Mouse (Mus musculus) duodenum, adult 2 months (tissue): Measurements from ENCODE around the gene Spp2. TPM values are rescaled to one million over a fixed set of nuclear protein-coding genes. Genes with fewer than 3 reads are reported as not detected.

Experiments
- polyA plus RNA-seq: library from polyadenylated mRNA; depleted of rRNA; stranded (reverse); fragments of >200 nt; gene quantifications from 2 replicates; pipeline ENCODE4 v1.2.3, GENCODE M21; 2012; ENCODE audit warnings: low replicate concordance; rRNA removed

The Spp2 gene
- polyA plus RNA-seq = 0.12 and 0.18 TPM in 2 replicates

GRCm38 (mm10) chr1:88406807-88407198, at the start of gene Spp2:
Gene Spp2, plus strand, starts transcription at chr1:88406961.

Other genes starting within 250 kb of the Spp2 start
- gene Ugt1a5, start 240.9 kb upstream of the Spp2 start, polyA plus RNA-seq = 0.40 TPM in 1 of 2 replicates, not detected in the other
- 0.14 and 0.18 TPM in 2 replicates for gene Ugt1a2, start 206.4 kb upstream of the Spp2 start, polyA plus RNA-seq
- 0.47 and 4.9 TPM in 2 replicates for gene Dnajb3, start 201.2 kb upstream of the Spp2 start, polyA plus RNA-seq
- 44.3 and 111 TPM in 2 replicates for gene Ugt1a1, start 195.0 kb upstream of the Spp2 start, polyA plus RNA-seq
- 0.20 and 0.60 TPM in 2 replicates for gene Mroh2a, start 180.0 kb upstream of the Spp2 start, polyA plus RNA-seq
- gene Hjurp, start 129.3 kb upstream of the Spp2 start, polyA plus RNA-seq = 22.2 and 37.6 TPM in 2 replicates
- gene Trpm8, start 129.3 kb upstream of the Spp2 start, polyA plus RNA-seq = not detected in 2 replicates
- gene Glrp1, start 103.1 kb downstream of the Spp2 start, polyA plus RNA-seq = not detected in 2 replicates